Mouse (Mus musculus) intestine, embryonic 16.5 days (tissue): Measurements from ENCODE around the gene Ubl5. TPM values are rescaled to one million over a fixed set of nuclear protein-coding genes. Genes with fewer than 3 reads are reported as not detected.
A peak's percentile ranks its signal among the peaks of the same experiment; 100 is the strongest.

ENCODE experiments used
- ATAC-seq: fragments of 200-750 bp; cut with Nextera tagmentation; 2 replicates; pipeline ENCODE4 v1.8.0; 2017; ENCODE audit warnings: moderate TSS enrichment, moderate library complexity
- H3K27ac ChIP-seq: fragments of 300-500 bp; sonication (generic); 2 replicates; pipeline ENCODE4 v1.5.1; 2014; ENCODE audit warnings: mild to moderate bottlenecking, low read length
- H3K27me3 ChIP-seq: fragments of 300-500 bp; sonication (generic); replicated peaks from 2 replicates; pipeline ENCODE4 v1.6.1; 2014; ENCODE audit warnings: low read length, control low read depth, mixed read lengths; ENCODE audit not compliant: control insufficient read depth, insufficient read depth
- H3K36me3 ChIP-seq: fragments of 300-500 bp; sonication (generic); 2 replicates; pipeline ENCODE4 v1.6.1; 2014; ENCODE audit warnings: low read length, control low read depth; ENCODE audit not compliant: control insufficient read depth, insufficient read depth
- H3K4me1 ChIP-seq: fragments of 300-500 bp; sonication (generic); 2 replicates; pipeline ENCODE4 v1.6.1; 2014; ENCODE audit warnings: low read length, control low read depth, mixed read lengths; ENCODE audit not compliant: control insufficient read depth, insufficient read depth
- H3K4me2 ChIP-seq: fragments of 300-500 bp; sonication (generic); 2 replicates; pipeline ENCODE4 v1.6.1; 2014; ENCODE audit warnings: low read depth, low read length, control low read depth
- H3K4me3 ChIP-seq: fragments of 300-500 bp; sonication (generic); 2 replicates; pipeline ENCODE4 v1.5.1; 2014; ENCODE audit warnings: mild to moderate bottlenecking, low read length
- H3K9ac ChIP-seq: fragments of 300-500 bp; sonication (generic); 2 replicates; pipeline ENCODE4 v1.6.1; 2014; ENCODE audit warnings: low read depth, low read length
- H3K9me3 ChIP-seq: fragments of 300-500 bp; sonication (generic); 2 replicates; pipeline ENCODE4 v1.6.1; 2016; ENCODE audit warnings: low read length, control low read depth; ENCODE audit not compliant: control insufficient read depth
- WGBS: fragments of 180-500 bp; shearing (Covaris S2); extraction: QIAGEN DNeasy Blood & Tissue Kit; methylation state at CpG from one replicate; pipeline ENCODE4 v1.1.7; 2014; 5-methylcytosine and 5-hydroxymethylcytosine counted together
- polyA plus RNA-seq: library from polyadenylated mRNA; unstranded; fragments of >200 nt; fragmentation: Nextera tagmentation; extraction: Ambion mirVana; gene quantifications from 2 replicates; pipeline ENCODE4 v1.2.1, GENCODE M21; 2015

Ubl5 gene
- polyA plus RNA-seq, 1 experiment from 2014 or later: 356 TPM

GRCm38 (mm10) chr9:20636256-20636655 is 6.4 kb upstream of the Ubl5 start:
- H3K9ac ChIP-seq: no peak overlapping the region
- 85% methylated on average over 3 of the region's 3 CpGs for WGBS
- no peak for ATAC-seq

GRCm38 (mm10) chr9:20636790-20637189 is 5.9 kb upstream of the Ubl5 start:
- Histone ChIP-seq H3K4me2 (no peak overlapping the region), H3K4me3 (no peak overlapping the region), H3K9me3 (no peaks in the 10 kb centered on the region), H3K4me1 (peaks cover 6% of the 10 kb centered on the region), H3K36me3 (peaks cover 9% of the 10 kb centered on the region), H3K27ac (no peak overlapping the region), H3K9ac (no peak overlapping the region), H3K27me3 (no peaks in the 10 kb centered on the region)
- no peak for ATAC-seq
- 81% methylated on average over 2 of the region's 2 CpGs for WGBS

More at GRCm38 (mm10) chr9:20636256-20636655, 6.4 kb upstream of the Ubl5 start:
- H3K4me2 ChIP-seq: no peak overlapping the region
- H3K36me3 ChIP-seq: peaks cover 9% of the 10 kb centered on the region
- no peaks in the 10 kb centered on the region for H3K9me3 ChIP-seq
- no peaks in the 10 kb centered on the region for H3K27me3 ChIP-seq
- no peak overlapping the region for H3K27ac ChIP-seq
- H3K4me1 ChIP-seq: peaks cover 1% of the 10 kb centered on the region
- no peak overlapping the region for H3K4me3 ChIP-seq

- Histone ChIP-seq H3K27me3 (no peaks in the 10 kb centered on the region), H3K9ac (no peak overlapping the region), H3K36me3 (peaks cover 9% of the 10 kb centered on the region), H3K27ac (no peak overlapping the region), H3K4me3 (no peak overlapping the region), H3K9me3 (no peaks in the 10 kb centered on the region), H3K4me2 (no peak overlapping the region), H3K4me1 (peaks cover 6% of the 10 kb centered on the region)
- ATAC-seq: no peak
- 95% methylated on average over 19 of the region's 19 CpGs for WGBS
These were observed 4.1 kb upstream of the Ubl5 start for GRCm38 (mm10) chr9:20638552-20638951.

- H3K4me3 ChIP-seq: no peak overlapping the region
- WGBS: 90% methylated on average over 4 of the region's 4 CpGs
- no peak overlapping the region for H3K27ac ChIP-seq
- H3K4me1 ChIP-seq: peaks cover 6% of the 10 kb centered on the region
- no peak overlapping the region for H3K4me2 ChIP-seq
- H3K27me3 ChIP-seq: no peaks in the 10 kb centered on the region
- H3K9me3 ChIP-seq: no peaks in the 10 kb centered on the region
- ATAC-seq: no peak
- H3K36me3 ChIP-seq: peaks cover 9% of the 10 kb centered on the region
- H3K9ac ChIP-seq: no peak overlapping the region
These were observed 3.2 kb upstream of the Ubl5 start for GRCm38 (mm10) chr9:20639486-20639885.

GRCm38 (mm10) chr9:20641501-20641900 is 1.2 kb upstream of the Ubl5 start:
- WGBS: 18% methylated on average over 6 of the region's 6 CpGs

GRCm38 (mm10) chr9:20642896-20643466 is 303 bp downstream of the Ubl5 start:
- Histone ChIP-seq H3K27me3 (no peaks in the 10 kb centered on the region), H3K36me3 (peaks cover 6% of the 10 kb centered on the region), H3K9me3 (no peaks in the 10 kb centered on the region), H3K27ac (peak overlapping the region; percentile 97), H3K4me2 (peak overlapping the region; percentile 95), H3K4me3 (peak overlapping the region; percentile 83), H3K9ac (peak overlapping the region; percentile 86), H3K4me1 (peaks cover 8% of the 10 kb centered on the region)
- ATAC-seq: peak; percentile 86
- under 1% methylated on average over 30 of the region's 30 CpGs for WGBS

More at GRCm38 (mm10) chr9:20641501-20641900, 1.2 kb upstream of the Ubl5 start:
- peak overlapping the region; percentile 83 for H3K4me3 ChIP-seq
- peaks cover 9% of the 10 kb centered on the region for H3K36me3 ChIP-seq
- peaks cover 8% of the 10 kb centered on the region for H3K4me1 ChIP-seq
- no peaks in the 10 kb centered on the region for H3K27me3 ChIP-seq
- no peak overlapping the region for H3K27ac ChIP-seq
- ATAC-seq: no peak
- no peaks in the 10 kb centered on the region for H3K9me3 ChIP-seq
- peak overlapping the region; percentile 86 for H3K9ac ChIP-seq
- H3K4me2 ChIP-seq: peak overlapping the region; percentile 95

- no peak for ATAC-seq
- Histone ChIP-seq H3K27me3 (no peaks in the 10 kb centered on the region), H3K27ac (peak overlapping the region; percentile 97), H3K4me1 (peaks cover 8% of the 10 kb centered on the region), H3K36me3 (no peaks in the 10 kb centered on the region), H3K4me2 (peak overlapping the region; percentile 95), H3K9ac (peak overlapping the region; percentile 86), H3K4me3 (peak overlapping the region; percentile 83), H3K9me3 (no peaks in the 10 kb centered on the region)
- 5% methylated on average over 13 of the region's 13 CpGs for WGBS
These were observed 1.1 kb downstream of the Ubl5 start for GRCm38 (mm10) chr9:20643781-20644180.

- Histone ChIP-seq H3K36me3 (no peaks in the 10 kb centered on the region), H3K4me3 (peak within 1 kb of the TSS; percentile 83), H3K9me3 (no peaks in the 10 kb centered on the region), H3K9ac (peak within 1 kb of the TSS; percentile 86), H3K4me2 (peak within 1 kb of the TSS; percentile 95), H3K27me3 (no peaks in the 10 kb centered on the region), H3K4me1 (peaks cover 8% of the 10 kb centered on the region), H3K27ac (peak within 1 kb of the TSS; percentile 97)
- peak; percentile 34 for ATAC-seq
- whole genome bisulfite sequencing: under 1% methylated on average over 43 of the region's 43 CpGs
These were observed 1.8 kb downstream of the Ubl5 start, which contains the start of gene Fbxl12 for GRCm38 (mm10) chr9:20644360-20645081. Gene Fbxl12, minus strand, starts transcription at chr9:20644767.

- no peak for ATAC-seq
- peaks cover 8% of the 10 kb centered on the region for H3K4me1 ChIP-seq
- no peaks in the 10 kb centered on the region for H3K36me3 ChIP-seq
- 4% methylated on average over 17 of the region's 17 CpGs for WGBS
- peak overlapping the region; percentile 95 for H3K4me2 ChIP-seq
- H3K9me3 ChIP-seq: no peaks in the 10 kb centered on the region
- peak overlapping the region; percentile 97 for H3K27ac ChIP-seq
- peak overlapping the region; percentile 86 for H3K9ac ChIP-seq
- H3K4me3 ChIP-seq: peak overlapping the region; percentile 83
- no peaks in the 10 kb centered on the region for H3K27me3 ChIP-seq
These were observed 2.4 kb downstream of the Ubl5 start for GRCm38 (mm10) chr9:20645121-20645520.
